Mouse (Mus musculus) right cerebral cortex, adult 2 months (tissue): ENCODE measurements around the gene Sfmbt2.
"Not testable (repeated sequence)": the region's sequence is repeated elsewhere in the genome, so short reads cannot be mapped to it uniquely, and the experiment has no call there.

Experiments
- DNase-seq, 2 experiments: peaks; one replicate each; pipeline ENCODE4 v3.0.0; 2021 to 2022; ENCODE audit warnings: low spot score in 2 of 2

Sfmbt2 gene

DNA sequence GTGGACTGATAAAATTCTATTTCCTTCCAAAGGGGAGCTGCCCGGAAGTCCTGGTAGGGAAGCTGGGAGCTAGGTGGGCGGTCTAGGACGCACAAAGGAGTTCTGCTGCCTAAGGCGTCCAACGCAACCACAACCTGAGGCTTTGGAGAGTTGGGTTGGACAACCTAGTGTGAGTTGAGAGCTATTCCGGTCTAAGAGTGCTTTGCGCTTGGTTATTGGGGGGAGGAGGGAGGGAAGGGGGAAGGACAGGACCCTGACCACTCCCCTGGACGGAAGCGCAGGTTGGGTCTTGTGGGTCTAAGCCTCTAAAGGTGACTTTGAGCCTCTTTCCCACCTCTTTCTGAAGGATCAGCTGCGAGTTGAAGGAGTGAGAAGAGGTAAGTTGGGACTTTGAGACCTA, at the start of gene Sfmbt2:
Gene Sfmbt2, plus strand, starts transcription at position 335 of the 400 bp plus-strand sequence.
- no peak for DNase-seq

DNA sequence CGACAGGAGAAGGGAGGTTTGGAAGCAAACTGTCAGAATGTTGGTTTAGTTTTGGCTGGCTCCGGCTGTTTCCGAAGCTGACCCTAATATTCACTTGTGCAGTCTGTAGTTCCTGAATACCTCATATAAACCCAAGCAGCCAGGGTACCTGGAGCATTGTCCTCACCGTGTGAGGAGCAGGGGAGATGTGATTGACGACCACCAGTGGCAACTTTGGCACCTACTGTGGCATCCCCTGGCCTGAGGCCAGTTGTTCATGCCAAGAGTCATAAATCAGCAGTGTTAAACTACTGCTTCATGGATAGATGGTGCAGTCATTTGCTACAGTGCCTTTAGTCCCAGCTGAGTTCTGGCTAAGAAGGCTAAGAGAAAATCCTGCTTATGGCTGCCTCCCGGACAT, 49.2 kb upstream of the Sfmbt2 start:
- no peak for DNase-seq

DNA sequence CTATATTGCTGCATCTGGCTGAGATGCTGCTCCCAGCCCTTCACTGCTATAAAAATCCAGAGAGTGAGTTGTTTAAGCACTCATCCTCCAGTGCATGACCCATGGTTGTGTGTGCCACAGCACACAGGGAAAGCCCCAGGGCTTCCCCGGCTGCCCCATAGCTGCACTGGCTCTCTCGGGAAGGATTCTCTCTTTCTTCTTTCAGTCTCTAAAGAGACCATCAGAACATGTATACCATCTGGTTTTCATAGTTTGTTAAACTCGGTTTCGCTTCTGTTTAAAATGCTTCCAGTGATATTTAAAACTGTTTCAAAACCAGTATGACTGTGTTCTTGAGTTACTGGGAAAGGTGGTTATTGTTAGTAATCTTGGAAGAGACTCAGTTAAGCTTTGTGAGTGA, 47.1 kb upstream of the Sfmbt2 start:
- DNase-seq: no peak

DNA sequence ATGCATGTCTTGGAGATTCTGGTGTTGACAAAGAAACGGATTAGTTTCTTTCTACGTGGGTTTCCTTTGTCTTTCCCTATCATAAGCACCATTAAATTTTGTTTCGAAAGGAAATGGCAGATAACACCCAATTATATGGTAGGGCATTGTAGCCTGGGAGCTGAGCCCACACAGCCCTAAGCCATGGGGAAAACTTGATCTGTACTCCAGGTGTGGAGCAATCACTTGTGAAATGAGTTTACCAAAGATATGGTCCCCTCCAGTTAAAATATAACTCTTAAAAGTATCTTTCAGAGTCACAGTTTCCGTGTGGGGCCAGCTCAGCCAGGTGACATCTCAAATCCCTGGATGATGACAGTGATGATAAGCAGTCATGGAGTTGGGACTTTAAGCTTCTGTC, 45.3 kb upstream of the Sfmbt2 start:
- DNase-seq: no peak

DNA sequence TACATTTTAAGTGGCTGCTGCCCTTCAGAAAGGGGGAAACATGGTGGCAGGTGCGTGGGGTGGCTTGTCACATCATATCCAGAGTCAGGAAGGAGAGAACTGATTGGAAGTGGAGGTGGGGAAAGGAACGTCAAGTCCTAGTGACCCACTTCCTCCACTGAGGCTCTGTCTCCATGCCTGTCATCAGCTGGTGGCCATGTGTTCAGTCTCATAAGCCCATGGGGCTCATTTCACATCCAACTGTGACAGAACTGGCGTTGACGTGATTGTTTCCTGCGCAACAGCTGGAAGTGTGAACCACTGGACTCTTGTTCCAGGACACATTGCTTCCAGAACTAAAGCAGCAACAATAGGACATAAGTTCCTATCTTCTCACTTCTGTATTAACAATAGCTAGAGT, 40.1 kb upstream of the Sfmbt2 start:
- no peak for DNase-seq

DNA sequence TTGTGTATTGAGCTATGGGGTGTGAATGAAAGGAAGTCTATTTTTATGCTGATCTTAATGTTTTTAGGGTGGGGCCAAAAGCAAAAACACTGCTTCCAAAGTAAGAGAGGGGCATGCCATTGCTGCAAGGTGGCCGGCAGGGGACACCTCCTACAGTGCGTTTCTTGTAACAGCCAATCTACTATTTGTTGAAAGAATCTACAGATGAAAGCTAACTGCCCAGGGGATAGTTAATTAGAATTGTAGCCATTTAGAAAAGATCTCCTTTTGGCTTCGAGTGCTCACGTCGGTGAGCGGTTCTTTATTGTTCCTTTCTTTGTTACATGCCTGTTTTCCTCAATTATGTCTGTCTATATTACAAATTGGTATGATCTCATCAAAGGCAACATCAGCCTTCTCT, 36.0 kb upstream of the Sfmbt2 start:
- DNase-seq: no peak

DNA sequence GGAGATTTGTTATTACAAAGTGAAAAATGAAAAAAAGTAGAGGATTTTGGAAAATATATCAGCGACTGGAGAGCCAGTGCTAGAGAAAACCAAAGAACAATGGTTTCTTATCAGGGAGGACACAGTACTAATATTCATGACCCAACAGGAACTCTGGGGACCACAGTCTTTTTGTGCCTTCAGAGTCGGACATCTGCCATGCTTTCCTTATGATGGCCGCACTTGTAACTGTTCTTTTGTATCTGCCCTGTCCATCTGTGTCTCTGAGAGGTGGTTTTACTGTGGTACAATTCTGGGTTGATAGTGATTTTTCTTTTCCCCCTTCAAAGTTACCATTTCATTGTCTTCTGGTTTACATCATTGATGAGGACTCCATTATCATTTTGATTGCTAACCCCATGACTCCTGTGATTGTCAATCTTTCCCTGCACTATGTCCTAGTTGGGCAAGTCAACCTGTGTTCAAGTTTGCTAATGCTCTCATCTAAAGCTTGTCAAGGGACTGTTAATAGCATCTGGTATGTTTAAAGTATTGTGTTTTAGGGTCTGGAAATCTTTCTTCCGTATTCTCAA, 35.2 kb upstream of the Sfmbt2 start:
- no peak for DNase-seq

DNA sequence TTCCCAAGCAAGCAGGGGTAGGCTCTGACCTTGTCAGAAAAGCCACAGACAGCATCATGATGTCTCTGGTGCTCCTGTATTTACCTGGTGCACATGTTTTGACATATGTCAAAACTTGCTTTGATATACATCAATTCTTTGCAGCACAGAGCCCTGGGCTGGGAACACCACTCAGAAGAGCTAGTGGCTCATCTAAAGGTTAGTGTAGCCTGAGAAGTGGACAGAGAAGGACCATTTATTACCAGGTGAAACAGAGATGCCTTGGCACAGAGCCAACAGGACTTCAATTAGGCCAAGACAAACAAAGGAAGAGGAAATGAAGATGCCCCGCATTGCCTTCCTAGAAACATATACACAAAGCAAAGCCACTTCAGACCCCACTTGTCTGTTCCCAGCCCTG, 30.3 kb upstream of the Sfmbt2 start:
- DNase-seq: no peak

DNA sequence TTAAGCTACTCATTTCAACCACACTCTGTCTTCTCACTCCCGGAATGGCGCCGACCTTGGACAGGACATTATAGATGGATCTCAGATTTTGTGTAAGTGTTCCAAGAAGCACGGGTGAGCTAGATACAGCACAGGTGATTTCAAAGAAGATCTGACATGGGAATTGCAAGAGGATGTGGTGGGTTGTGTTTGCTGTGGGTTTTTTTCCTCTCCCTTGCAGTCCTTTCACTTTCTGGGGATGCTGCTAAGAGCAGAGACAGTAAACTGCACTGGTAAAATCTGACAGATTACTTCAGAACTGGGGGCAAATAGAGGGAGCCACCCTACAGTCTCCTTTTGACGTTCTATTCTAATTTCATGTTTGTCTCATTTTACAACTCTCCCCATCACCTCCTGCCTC, 26.8 kb upstream of the Sfmbt2 start:
- DNase-seq: no peak

DNA sequence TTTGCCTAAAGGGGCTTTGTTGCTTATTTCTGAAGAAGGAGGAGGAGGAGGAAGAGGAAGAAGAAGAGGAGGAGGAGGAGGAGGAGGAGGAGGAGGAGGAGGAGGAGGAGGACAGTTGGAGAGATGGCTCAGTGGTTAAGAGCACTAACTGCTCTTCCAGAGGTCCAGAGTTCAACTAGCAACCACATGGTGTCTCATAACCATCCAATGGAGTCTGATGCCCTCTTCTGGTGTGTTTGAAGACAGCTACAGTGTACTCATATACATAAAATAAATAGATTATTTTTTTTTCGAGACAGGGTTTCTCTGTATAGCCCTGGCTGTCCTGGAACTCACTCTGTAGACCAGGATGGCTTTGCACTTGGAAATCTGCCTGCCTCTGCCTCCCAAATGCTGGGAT, 26.2 kb upstream of the Sfmbt2 start:
- not testable (repeated sequence) for DNase-seq

DNA sequence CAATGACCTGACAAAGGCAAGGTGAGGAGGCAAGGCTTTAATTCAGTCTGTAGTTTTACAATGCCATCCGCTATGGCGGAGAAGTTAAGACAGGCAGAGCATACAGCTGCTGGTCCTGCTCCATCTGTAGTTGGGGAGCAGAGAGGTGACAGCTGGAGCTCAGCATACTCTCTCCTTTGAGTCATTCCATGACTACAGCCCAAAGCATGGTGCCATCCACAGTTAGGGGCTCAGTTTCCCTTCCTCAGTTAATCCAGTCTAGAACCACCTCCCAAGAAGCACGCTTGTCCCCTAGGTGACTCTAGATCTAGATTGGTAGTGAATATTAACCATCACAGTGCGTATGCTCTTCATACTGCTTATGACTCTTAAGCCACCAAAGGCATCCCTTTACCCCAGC, 23.1 kb upstream of the Sfmbt2 start:
- no peak for DNase-seq

DNA sequence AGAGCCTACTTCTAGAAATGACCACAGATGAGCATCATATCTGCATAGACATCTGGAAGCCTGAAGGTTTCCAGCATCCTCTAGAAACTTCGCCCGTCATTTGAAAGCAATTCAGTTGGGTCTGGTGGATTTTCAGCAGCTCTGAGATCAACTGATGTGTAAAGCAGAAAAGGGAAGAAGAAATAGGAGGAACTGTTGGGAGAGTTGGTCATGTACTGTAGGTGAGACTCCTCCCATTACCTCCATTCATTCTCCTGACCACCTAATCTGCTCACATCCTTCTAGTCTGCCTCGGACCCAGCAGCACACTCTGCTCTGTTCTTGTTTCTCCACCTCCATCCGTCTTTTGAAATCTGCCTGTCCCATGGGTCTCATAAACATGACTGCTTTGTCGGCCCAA, 22.3 kb upstream of the Sfmbt2 start:
- DNase-seq: no peak

DNA sequence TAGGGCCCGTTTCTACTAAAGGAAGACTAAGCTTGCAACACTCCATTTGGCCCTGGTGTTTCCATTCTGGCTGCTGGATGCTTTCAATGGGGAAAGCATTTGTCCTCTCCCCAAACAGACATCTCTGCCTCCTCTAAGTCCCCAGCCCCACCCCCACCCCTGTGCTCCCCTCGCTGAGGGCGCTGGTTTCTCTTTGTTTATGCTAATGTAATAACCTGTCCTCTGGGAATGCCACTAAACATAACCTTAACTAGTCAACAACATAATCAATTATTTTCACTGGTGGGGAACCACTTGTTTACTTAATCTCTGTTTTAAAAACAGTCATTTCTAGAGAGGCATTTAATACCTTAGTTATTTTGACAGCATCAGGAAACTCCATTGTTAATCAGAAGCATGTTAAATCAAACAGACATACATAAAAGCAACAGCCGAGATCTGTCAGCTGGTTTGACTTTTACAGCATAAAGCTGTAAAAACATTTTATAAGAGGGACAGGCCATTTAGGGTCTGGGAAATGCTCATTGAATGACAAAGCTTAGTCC, 20.0 kb upstream of the Sfmbt2 start:
- no peak for DNase-seq

DNA sequence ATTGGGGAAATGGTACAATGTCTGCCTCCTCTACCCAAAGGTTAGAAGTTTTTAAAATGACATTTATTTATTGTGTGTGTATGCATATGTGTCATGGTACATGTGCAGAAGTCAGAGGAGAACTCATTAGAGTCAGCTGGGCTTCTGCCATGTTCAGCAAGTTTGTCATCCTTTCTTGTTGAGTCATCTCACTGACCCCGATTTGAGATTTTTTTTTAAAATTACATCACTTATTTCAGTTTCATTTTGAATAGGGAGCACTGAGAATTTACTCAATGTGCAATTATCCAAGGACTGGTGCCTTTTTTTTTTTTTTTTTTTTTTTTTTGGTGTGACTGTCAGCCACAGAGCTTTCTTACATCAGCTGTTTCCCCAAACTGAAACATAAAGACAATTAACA, 19.2 kb upstream of the Sfmbt2 start:
- DNase-seq: no peak

DNA sequence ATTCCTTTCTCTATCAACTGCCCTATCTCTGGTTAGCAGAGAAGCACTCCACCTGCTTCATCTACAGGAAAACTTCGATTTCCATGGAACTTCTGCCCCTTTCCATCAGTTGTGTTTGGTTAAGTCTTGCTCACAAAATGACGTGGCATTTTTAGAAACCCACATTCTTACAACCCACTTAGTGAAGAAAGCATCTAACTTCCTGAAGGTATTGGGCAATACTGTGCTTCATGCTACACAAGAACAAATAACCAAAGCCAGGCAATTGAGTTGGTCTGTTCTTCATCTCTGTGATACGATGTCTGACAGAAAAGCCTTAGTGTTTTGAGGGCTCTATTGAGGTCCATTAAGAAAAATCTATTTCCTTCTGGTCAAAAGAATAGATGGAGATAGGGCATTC, 17.4 kb upstream of the Sfmbt2 start:
- DNase-seq: no peak

DNA sequence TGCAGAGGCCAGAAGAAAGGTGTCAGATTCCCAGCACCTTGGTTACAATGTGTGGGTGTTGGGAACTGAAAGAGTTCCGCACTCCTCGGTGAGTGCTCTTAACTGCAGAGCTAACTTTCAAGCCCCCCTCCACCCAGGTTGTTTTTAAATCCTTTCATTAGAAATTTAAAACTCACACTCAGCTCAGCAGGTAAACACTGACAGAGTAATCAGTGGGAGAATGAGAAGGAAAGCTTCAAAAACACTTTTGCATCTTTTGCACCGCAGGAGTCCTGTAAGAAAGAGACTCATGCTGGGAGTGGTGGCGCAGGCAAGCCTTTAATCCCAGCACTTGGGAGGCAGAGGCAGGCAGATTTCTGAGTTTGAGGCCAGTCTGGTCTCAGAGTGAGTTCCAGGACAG, 16.4 kb upstream of the Sfmbt2 start:
- no peak for DNase-seq

DNA sequence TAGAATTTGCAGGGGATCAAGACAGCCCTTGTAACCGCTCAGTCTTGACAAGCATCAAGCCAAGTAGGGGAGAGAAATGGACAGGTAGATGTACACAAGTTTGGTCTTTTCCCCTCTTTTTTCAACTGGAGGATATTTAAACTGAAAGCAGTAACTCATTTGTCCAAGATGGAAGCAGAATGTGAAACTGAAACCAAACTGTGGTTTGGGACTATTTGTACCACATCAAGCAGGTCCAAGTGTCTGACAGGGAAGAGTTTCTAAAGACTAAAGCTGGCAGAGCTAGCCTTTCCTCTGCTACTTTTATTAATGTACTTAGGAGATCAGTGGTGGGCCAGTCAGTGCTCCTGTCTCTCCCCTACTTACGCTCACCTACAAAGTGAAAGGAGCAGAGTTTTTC, 10.4 kb upstream of the Sfmbt2 start:
- no peak for DNase-seq

DNA sequence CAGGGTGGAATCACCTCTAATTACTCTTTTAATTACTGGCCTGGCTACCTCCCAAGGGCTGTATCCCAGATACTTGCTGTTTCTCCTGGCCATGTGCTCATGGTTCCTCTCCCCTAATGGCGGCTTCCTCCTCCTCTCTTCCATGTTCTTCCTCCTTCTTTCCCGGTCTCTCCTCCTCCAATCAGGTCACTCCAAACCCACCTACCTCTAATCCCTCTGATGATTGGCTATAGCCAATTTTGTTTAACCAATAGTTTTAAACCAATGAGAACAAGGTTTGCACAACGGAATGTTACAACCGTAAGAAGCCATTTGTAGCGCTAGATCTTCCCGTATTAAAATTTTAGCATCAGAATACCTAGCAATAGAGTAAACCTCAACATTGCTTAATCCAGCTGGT, 5.2 kb upstream of the Sfmbt2 start:
- DNase-seq: no peak

DNA sequence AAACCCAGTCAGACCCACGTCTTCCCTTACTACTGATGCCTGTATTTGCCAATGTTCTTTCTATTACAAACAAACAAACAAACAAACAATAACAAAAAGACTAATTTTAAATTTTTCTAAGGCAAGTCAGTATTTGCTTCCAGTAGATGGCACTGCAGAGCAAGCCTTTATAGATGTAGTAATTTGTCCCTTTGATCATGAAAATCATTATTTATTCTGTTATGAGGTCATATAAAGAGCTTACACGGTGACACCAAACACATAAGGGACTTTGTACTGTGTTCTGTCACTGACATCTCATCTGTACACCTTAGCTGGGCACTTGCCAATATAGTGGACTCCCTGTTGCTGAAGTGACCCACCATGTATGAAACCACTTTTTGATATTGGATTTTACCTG, 4.0 kb upstream of the Sfmbt2 start:
- peak; percentile 12 to 16 for DNase-seq

DNA sequence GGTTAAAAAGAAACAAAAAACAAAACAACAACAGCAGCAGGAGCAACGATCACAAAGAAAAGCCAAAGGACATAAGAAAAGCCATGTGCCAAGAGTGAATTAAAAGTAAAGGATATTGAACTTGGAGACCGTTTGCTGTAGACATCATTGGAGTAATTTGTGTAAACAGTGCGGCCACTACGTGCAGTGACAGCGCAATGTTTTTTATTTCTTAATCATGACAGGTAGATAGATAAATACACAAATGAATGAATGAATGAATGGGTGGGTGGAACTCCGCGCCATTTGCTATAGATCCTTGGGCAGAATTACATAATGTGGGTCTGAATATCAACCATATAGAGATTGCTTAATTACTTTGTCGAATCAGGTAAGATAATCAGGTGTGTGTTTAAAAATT, 634 bp upstream of the Sfmbt2 start:
- DNase-seq: no peak

DNA sequence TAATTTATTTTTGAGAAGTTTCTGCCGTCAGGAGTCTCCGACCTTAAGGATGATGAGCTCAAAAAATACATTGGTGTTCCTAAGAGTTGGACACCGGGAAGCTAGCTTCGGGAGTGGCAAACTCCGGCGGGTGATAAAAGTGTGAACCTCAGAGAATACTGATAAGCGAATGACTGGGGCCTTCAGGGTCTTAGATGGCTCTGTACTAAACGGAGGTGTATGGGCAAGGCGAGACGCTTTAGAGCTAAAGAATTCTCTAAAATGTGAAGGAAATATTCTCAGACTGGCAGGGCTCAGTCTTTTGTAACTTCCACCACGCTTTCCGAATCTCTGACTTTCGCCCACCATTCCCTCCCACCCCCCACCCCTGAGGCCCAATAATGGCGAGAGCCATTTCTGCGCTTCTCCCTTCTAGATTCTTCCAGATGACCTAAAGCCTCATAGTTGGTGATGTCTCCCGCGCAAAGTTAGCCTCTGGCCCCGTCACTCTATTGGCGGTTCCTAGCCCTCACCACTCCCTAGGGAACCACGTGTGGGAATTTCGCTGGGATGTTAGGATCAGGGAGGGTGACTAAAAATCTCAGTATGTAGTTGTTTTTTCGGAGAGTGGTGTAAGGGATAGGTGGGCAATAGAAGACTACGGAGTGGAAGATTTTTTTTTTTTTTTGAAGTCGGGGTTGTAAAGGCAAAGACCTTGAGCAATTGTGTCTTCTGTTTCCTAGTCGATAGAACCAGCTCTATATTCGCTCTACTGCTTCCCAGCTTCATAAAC, 563 bp downstream of the Sfmbt2 start:
- DNase-seq: no peak

DNA sequence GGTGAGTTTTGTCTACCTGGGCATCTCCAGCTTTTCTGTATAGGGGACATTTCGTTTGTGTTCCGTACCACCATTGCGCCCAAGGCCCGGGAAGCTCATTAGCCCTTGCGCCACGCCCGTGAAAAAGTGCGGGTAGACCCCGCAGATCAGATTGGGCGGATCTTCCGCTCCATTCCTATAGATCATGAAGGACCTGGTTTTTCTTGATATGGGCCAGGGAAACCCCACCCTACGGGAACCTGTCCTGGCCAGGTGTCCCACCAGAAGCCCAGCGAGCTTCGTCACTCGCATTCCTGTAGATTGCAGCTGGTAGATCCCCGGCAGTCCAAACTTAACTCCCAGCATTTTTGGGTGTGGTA, 1.1 kb downstream of the Sfmbt2 start:
- peak in 1 of 2 experiments; percentile 4 for DNase-seq

DNA sequence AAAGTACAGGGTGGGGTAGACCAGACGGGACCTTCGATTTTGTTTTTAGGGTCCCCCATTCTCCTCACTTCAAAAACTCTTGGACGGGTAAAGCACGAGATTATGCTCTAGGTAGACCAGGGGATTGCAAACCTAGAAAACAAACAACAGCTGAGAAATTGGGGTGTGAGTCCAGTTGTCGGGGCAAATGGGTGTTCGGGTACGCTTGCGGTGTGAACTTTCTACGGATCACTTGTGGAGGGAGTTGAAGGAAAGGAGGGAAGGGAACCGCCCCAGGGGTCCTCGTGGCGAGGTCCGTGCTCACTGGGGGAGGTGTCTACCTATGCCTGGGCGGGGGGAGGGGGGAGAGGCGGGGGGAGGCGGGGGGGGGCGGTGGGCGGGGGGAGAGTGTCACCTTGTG, 1.6 kb downstream of the Sfmbt2 start:
- DNase-seq: no peak

DNA sequence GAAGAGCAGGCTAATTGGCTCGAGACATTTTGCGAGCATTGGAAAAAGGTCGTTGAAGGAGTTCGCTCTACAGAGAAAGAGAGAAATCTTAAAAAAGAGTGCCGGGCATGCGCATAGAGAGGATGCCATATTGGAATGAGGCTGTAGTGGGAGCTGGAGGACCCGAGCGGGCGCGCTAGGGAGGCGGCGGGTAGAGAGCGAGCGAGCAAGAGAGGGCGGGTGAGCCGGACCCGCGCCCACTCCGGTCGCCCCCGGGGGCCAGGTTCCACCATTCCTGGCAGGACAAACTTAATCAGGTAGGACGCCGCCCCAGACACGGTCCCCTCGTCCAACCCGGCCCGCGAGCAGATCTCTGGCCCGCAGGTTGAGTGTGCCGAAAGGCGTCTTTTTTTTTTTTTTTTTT, 2.0 kb downstream of the Sfmbt2 start:
- peak; percentile 67 to 79 for DNase-seq
